Mouse (Mus musculus): ENCODE results near the gene Madcam1.

The Madcam1 gene

DNA sequence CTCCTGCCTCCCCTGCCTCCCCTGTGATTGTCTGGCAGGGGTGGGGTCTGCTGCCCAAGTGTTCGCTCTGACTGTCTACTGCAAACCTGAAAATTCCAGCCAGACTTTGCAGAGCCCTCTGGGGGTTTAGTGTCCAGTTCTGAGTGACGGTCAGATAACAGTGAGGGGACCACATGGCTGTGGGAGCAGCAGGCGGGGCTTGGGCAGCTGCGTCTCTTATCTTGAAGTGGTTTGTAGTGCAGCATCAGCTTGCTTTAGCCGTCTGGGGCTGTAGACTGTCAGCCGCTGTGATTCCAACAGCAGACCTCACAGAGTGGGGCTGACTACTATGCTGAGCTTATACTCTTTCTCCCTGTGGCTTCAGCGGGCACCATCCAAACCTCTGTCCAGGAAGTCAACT lies 44.9 kb downstream of the Madcam1 start:
- DNase-seq (ENCODE audit: low spot score in 2 of 2): no peak

GRCm38 (mm10) chr10:79712029-79712428 lies 47.7 kb downstream of the Madcam1 start:
- peak in 1 of 2 experiments; percentile 51 for DNase-seq (ENCODE audit: low spot score in 2 of 2)

DNA sequence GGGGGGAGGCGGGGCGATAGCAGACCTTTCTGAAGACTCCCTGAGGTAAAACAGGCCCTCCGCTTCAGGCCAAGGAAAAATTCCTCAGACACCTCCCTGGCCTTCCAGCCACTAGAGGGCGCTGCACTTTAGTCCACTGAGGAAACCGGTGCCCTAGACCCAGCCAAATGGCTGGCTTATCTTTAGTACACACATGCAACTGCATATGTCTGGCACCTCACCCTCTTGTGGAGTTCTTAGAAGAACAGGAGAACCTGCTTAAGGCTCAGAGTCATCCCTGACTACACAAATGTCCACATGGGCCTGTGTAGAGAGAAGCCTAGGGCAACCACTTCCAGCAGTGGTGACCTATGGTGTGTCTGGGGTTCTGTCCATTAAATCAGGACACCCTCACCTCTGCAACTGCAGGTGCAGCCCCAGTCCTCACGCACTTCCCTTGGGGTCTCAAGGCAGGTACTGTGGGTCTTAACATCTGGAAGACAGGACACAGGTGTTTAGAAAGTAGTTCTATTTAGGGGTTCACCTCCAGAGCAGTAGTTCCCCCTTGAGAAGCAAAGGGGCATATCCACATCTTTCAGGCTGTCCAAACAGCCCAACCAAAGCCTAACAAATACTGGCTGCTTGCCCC lies 48.3 kb downstream of the Madcam1 start:
- peak; percentile 69 to 83 for DNase-seq (ENCODE audit: low spot score in 2 of 2)

DNA sequence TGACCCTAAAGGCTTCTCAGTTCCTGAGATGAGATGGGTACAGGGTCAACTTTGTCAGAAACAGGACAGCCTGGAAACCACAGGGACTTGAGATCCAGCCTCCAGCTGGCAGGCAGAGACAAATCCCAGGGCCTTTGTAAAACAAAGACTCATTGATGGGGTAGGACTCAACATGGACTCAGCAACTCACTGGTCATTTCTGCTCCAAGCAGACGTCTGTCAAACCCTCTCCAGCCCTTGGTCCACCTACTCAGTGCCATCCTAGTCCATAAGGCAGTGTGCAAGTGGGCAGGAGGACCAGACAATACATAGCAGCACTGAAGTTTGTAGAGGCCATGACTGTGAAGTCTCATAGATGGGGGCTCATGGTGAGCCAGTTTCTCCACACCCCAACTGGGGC lies 48.8 kb downstream of the Madcam1 start:
- DNase-seq (ENCODE audit: low spot score in 2 of 2): no peak

GRCm38 (mm10) chr10:79714996-79715395 lies 50.6 kb downstream of the Madcam1 start:
- DNase-seq (ENCODE audit: low spot score in 2 of 2): no peak

GRCm38 (mm10) chr10:79716254-79716987 lies 52.1 kb downstream of the Madcam1 start, which contains the start of gene Hcn2:
Gene Hcn2, plus strand, starts transcription at chr10:79716634.
- no peak for DNase-seq (ENCODE audit: low spot score in 2 of 2)

- no peak for DNase-seq (ENCODE audit: low spot score in 2 of 2)
Measured at GRCm38 (mm10) chr10:79716988-79717355, 52.6 kb downstream of the Madcam1 start.

DNA sequence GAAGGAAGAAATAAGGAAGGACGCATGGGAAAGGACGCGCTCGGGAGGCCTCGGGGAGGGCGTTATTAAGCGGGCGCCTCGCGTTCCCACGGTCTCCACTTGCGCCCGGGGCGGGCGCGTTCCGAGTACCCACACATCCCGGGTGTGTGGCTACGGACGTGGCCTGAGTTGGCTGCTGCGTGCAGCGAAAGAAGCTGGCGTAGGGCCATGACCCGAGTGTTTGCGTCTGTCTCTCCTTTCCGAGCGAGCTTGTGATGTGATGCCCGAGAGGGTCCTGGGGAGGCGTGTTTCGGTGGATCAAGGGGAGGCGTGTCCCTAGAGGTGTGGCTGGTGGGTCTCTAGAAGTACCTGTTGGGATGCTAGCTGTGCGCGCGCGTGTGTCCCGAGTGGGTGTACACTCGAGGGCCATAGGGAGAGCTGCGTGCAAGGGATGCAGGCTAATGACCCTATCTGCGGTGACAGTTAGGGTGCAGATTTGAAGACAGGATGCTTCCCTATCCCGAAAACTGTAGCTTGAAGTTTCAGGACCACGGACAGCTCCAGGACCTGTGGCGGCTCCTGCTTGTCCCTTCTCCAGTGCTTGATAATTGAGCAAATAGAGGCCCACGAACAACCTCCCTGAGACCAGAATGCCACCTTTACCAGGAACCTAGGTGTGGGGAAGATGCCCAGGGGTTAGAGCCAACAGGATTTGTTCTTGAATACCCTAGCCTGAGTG lies 53.4 kb downstream of the Madcam1 start:
- peak in 1 of 2 experiments; percentile 37 for DNase-seq (ENCODE audit: low spot score in 2 of 2)

Measured in spleen, postnatal 36 days (tissue).